Mouse (Mus musculus): ENCODE data around the gene Gm12258.

- TF ChIP-seq CTCF (IDR thresholded peaks at IDR 0.05; ENCODE audit: low read depth, low read length) (no peak), POLR2A (IDR thresholded peaks at IDR 0.05; ENCODE audit: extremely low read depth, insufficient read depth, low read length) (no peak)
Observed at GRCm38 (mm10) chr11:58804393-58804792, 42.6 kb upstream of the Gm12258 start.

All from liver, adult 2 months (tissue).